Mouse (Mus musculus) heart, embryonic 13.5 days (tissue): ENCODE data around the gene Lrba. TPM values are rescaled to one million over a fixed set of nuclear protein-coding genes. Genes with fewer than 3 reads are reported as not detected.
A peak's percentile ranks its signal among the peaks of the same experiment; 100 is the strongest.

ENCODE experiments used
- ATAC-seq: fragments of 200-750 bp; cut with Nextera tagmentation; 2 replicates; pipeline ENCODE4 v1.8.0; 2017; ENCODE audit warnings: moderate TSS enrichment; ENCODE audit not compliant: insufficient number of reproducible peaks, low FRiP score, low TSS enrichment; ENCODE audit errors: extremely low read depth
- H3K27ac ChIP-seq: fragments of 300-500 bp; sonication (generic); replicated peaks from 2 replicates; pipeline ENCODE4 v1.5.1; 2015; ENCODE audit warnings: moderate library complexity, mild to moderate bottlenecking, inconsistent platforms
- H3K27me3 ChIP-seq: fragments of 300-500 bp; sonication (generic); replicated peaks from 2 replicates; pipeline ENCODE4 v1.6.1; 2015; ENCODE audit warnings: mild to moderate bottlenecking, inconsistent platforms
- H3K36me3 ChIP-seq: fragments of 300-500 bp; sonication (generic); 2 replicates; pipeline ENCODE4 v1.6.1; 2015; ENCODE audit warnings: mild to moderate bottlenecking, inconsistent platforms
- H3K4me1 ChIP-seq: fragments of 300-500 bp; sonication (generic); 2 replicates; pipeline ENCODE4 v1.6.1; 2015; ENCODE audit warnings: inconsistent platforms
- H3K4me2 ChIP-seq: fragments of 300-500 bp; sonication (generic); 2 replicates; pipeline ENCODE4 v1.6.1; 2015; ENCODE audit warnings: inconsistent platforms, mild to moderate bottlenecking, moderate library complexity
- H3K4me3 ChIP-seq: fragments of 300-500 bp; sonication (generic); 2 replicates; pipeline ENCODE4 v1.5.1; 2015; ENCODE audit warnings: moderate library complexity, mild to moderate bottlenecking, inconsistent platforms
- H3K9ac ChIP-seq: fragments of 300-500 bp; sonication (generic); 2 replicates; pipeline ENCODE4 v1.6.1; 2015; ENCODE audit warnings: inconsistent platforms, mild to moderate bottlenecking, moderate library complexity
- H3K9me3 ChIP-seq: fragments of 300-500 bp; sonication (generic); 2 replicates; pipeline ENCODE4 v1.6.1; 2016; ENCODE audit warnings: inconsistent platforms
- WGBS: fragments of 180-500 bp; shearing (Covaris S2); methylation state at CpG from one replicate; pipeline ENCODE4 v1.1.7; 2015; ENCODE audit warnings: mixed read lengths; 5-methylcytosine and 5-hydroxymethylcytosine counted together
- polyA plus RNA-seq: library from polyadenylated mRNA; unstranded; fragments of >200 nt; fragmentation: Nextera tagmentation; extraction: Ambion mirVana; gene quantifications from 2 replicates; pipeline ENCODE4 v1.2.1, GENCODE M21; 2015

Gene Lrba
- polyA plus RNA-seq, 1 experiment from 2014 or later = 1.5 TPM

- Histone ChIP-seq H3K4me2 (peak overlapping the region; percentile 36), H3K9me3 (no peaks in the 10 kb centered on the region), H3K4me3 (no peak overlapping the region), H3K27ac (peak overlapping the region; percentile 69), H3K9ac (peak overlapping the region; percentile 25; the same call in 1 of the 2 replicates), H3K36me3 (no peaks in the 10 kb centered on the region), H3K4me1 (peaks cover 59% of the 10 kb centered on the region), H3K27me3 (no peaks in the 10 kb centered on the region)
- 26% methylated on average over 11 of the region's 11 CpGs for WGBS
- peak; percentile 45 for ATAC-seq
Measured at GRCm38 (mm10) chr3:86786845-86787351, 562.4 kb downstream of the Lrba start.

- Histone ChIP-seq H3K27me3 (no peaks in the 10 kb centered on the region), H3K27ac (peak overlapping the region; percentile 69), H3K4me3 (no peak overlapping the region), H3K9ac (peak overlapping the region; percentile 25; the same call in 1 of the 2 replicates), H3K36me3 (no peaks in the 10 kb centered on the region), H3K9me3 (no peaks in the 10 kb centered on the region), H3K4me1 (peaks cover 59% of the 10 kb centered on the region), H3K4me2 (peak overlapping the region; percentile 36)
- ATAC-seq = no peak
- WGBS = 51% methylated on average over 10 of the region's 10 CpGs
Measured at GRCm38 (mm10) chr3:86787423-86788123, 563.1 kb downstream of the Lrba start.

- Histone ChIP-seq H3K4me2 (no peak overlapping the region), H3K4me1 (peaks cover 66% of the 10 kb centered on the region)
Measured at GRCm38 (mm10) chr3:86788711-86789110, 564.2 kb downstream of the Lrba start.

GRCm38 (mm10) chr3:86789752-86790151, 565.3 kb downstream of the Lrba start:
- no peak for ATAC-seq
- H3K4me3 ChIP-seq = no peak overlapping the region
- H3K9ac ChIP-seq = no peak overlapping the region
- H3K4me2 ChIP-seq = no peak overlapping the region
- no peaks in the 10 kb centered on the region for H3K36me3 ChIP-seq
- H3K27ac ChIP-seq = no peak overlapping the region
- no peaks in the 10 kb centered on the region for H3K9me3 ChIP-seq
- WGBS = 81% methylated on average over 5 of the region's 5 CpGs
- H3K27me3 ChIP-seq = no peaks in the 10 kb centered on the region
- H3K4me1 ChIP-seq = peaks cover 67% of the 10 kb centered on the region

More at GRCm38 (mm10) chr3:86788711-86789110, 564.2 kb downstream of the Lrba start:
- Histone ChIP-seq H3K9me3 (no peaks in the 10 kb centered on the region), H3K36me3 (no peaks in the 10 kb centered on the region), H3K27ac (no peak overlapping the region), H3K27me3 (no peaks in the 10 kb centered on the region), H3K9ac (0 out of 2 replicates have a peak overlapping the region, but pooled peaks have one; percentile 15), H3K4me3 (no peak overlapping the region)
- WGBS = 36% methylated on average over 6 of the region's 6 CpGs
- no peak for ATAC-seq

- Histone ChIP-seq H3K4me1 (peaks cover 41% of the 10 kb centered on the region), H3K4me2 (no peak overlapping the region), H3K9ac (no peak overlapping the region), H3K27me3 (no peaks in the 10 kb centered on the region), H3K9me3 (no peaks in the 10 kb centered on the region), H3K36me3 (no peaks in the 10 kb centered on the region), H3K4me3 (no peak overlapping the region), H3K27ac (peak overlapping the region; percentile 44)
- 53% methylated on average over 4 of the region's 4 CpGs for WGBS
- ATAC-seq = no peak
Measured at GRCm38 (mm10) chr3:86793264-86793663, 568.8 kb downstream of the Lrba start.

- no peaks in the 10 kb centered on the region for H3K9me3 ChIP-seq
- H3K4me1 ChIP-seq = peaks cover 36% of the 10 kb centered on the region
- H3K4me3 ChIP-seq = no peak overlapping the region
- H3K4me2 ChIP-seq = no peak overlapping the region
- ATAC-seq = peak; percentile 24; the same call in 1 of the 2 replicates
- no peaks in the 10 kb centered on the region for H3K36me3 ChIP-seq
- H3K27ac ChIP-seq = peak overlapping the region; percentile 44
- no peak overlapping the region for H3K9ac ChIP-seq
- 24% methylated on average over 1 of the region's 1 CpGs for WGBS
- H3K27me3 ChIP-seq = no peaks in the 10 kb centered on the region
Measured at GRCm38 (mm10) chr3:86793720-86794191, 569.3 kb downstream of the Lrba start.

GRCm38 (mm10) chr3:86796716-86797115, 572.2 kb downstream of the Lrba start:
- Histone ChIP-seq H3K4me2 (no peak overlapping the region), H3K27ac (no peak overlapping the region), H3K9ac (no peak overlapping the region), H3K27me3 (no peaks in the 10 kb centered on the region), H3K9me3 (no peaks in the 10 kb centered on the region), H3K4me3 (no peak overlapping the region), H3K4me1 (peaks cover 20% of the 10 kb centered on the region), H3K36me3 (no peaks in the 10 kb centered on the region)
- no peak for ATAC-seq
- WGBS = 38% methylated on average over 6 of the region's 6 CpGs

- Histone ChIP-seq H3K27ac (no peak overlapping the region), H3K9ac (no peak overlapping the region)
- ATAC-seq = no peak
Measured at GRCm38 (mm10) chr3:86797871-86798460, 573.5 kb downstream of the Lrba start.

GRCm38 (mm10) chr3:86799041-86799440, 574.6 kb downstream of the Lrba start:
- Histone ChIP-seq H3K27me3 (no peaks in the 10 kb centered on the region), H3K27ac (no peak overlapping the region), H3K9me3 (no peaks in the 10 kb centered on the region), H3K4me2 (no peak overlapping the region; the same call in 1 of the 2 replicates), H3K9ac (no peak overlapping the region), H3K4me1 (peaks cover 19% of the 10 kb centered on the region; the same call in 1 of the 2 replicates), H3K36me3 (no peaks in the 10 kb centered on the region), H3K4me3 (no peak overlapping the region)
- WGBS = 49% methylated on average over 9 of the region's 9 CpGs
- peak; percentile 52; the same call in 1 of the 2 replicates for ATAC-seq

More at GRCm38 (mm10) chr3:86797871-86798460, 573.5 kb downstream of the Lrba start:
- no peaks in the 10 kb centered on the region for H3K9me3 ChIP-seq
- H3K4me2 ChIP-seq = 0 out of 2 replicates have a peak overlapping the region, but pooled peaks have one; percentile 4
- 61% methylated on average over 13 of the region's 13 CpGs for WGBS
- H3K4me3 ChIP-seq = no peak overlapping the region
- no peaks in the 10 kb centered on the region for H3K27me3 ChIP-seq
- H3K4me1 ChIP-seq = peaks cover 25% of the 10 kb centered on the region
- H3K36me3 ChIP-seq = no peaks in the 10 kb centered on the region

- H3K36me3 ChIP-seq = 0 out of 2 replicates have a peak, but pooled peaks cover 5% of the 10 kb centered on the region
- H3K27me3 ChIP-seq = no peaks in the 10 kb centered on the region
- no peak for ATAC-seq
- no peak overlapping the region for H3K4me2 ChIP-seq
- H3K4me3 ChIP-seq = no peak overlapping the region
- H3K9ac ChIP-seq = no peak overlapping the region
- H3K9me3 ChIP-seq = no peaks in the 10 kb centered on the region
- peaks cover 27% of the 10 kb centered on the region for H3K4me1 ChIP-seq
- H3K27ac ChIP-seq = no peak overlapping the region
- 86% methylated on average over 8 of the region's 8 CpGs for WGBS
Measured at GRCm38 (mm10) chr3:86800841-86801240, 576.4 kb downstream of the Lrba start.

- Histone ChIP-seq H3K4me2 (no peak overlapping the region), H3K9ac (no peak overlapping the region), H3K4me1 (peaks cover 23% of the 10 kb centered on the region), H3K27ac (no peak overlapping the region), H3K36me3 (0 out of 2 replicates have a peak, but pooled peaks cover 5% of the 10 kb centered on the region), H3K9me3 (no peaks in the 10 kb centered on the region), H3K27me3 (no peaks in the 10 kb centered on the region), H3K4me3 (no peak overlapping the region)
- no peak for ATAC-seq
- 37% methylated on average over 8 of the region's 8 CpGs for WGBS
Measured at GRCm38 (mm10) chr3:86802825-86803224, 578.3 kb downstream of the Lrba start.
